Mouse (Mus musculus) stomach, postnatal 0 days (tissue): ENCODE data around the gene Fcgrt.

ENCODE experiments used
- CTCF ChIP-seq: IDR thresholded peaks from 2 replicates; pipeline ENCODE4 v1.5.1; 2016; ENCODE audit warnings: antibody characterized with exemption, low read depth, mild to moderate bottlenecking, moderate library complexity
- EP300 ChIP-seq: optimal IDR thresholded peaks from 2 replicates; pipeline ENCODE3; 2016; ENCODE audit warnings: antibody characterized with exemption

DNA sequence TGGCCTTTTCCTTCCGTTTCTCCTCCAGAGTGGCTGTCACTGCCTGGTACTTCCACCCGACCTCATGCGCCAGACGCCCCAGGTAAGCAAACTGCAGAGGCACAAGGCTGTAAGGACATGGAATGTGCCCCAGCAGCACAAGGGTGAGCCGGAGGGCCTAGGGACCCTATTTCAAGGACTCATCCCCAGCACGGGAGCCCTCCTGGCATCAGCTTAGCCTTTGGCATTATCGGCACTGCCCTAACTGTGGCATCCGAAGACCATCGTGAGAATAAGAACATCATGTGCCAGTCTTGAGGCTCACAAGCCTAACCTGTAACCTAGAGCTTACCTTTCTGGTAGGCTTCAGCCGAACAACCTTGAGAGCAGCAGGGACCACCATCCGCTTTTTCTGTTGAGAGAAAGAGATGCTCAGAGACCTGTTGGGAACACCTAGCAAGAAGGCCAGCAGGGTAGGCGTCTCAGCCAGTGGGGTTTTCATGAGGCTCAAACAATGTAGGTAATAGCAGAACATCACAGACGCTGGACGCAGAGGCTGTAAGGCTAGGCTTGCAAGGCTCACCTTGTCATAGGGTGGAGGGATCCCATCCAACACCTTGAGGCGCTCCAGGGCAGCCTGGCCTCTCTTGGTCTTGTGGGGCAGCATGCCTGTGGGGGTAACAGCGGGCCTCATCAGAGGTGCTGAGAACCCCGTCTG is 22.6 kb upstream of the Fcgrt start:
- no peak for TF ChIP-seq CTCF
- TF ChIP-seq EP300 = no peak
